Mouse (Mus musculus): ENCODE data around the gene Mrps34. TPM values are rescaled to one million over a fixed set of nuclear protein-coding genes. Genes with fewer than 3 reads are reported as not detected.

Gene Mrps34
- total and polyA plus RNA-seq, 3 experiments: 56.5 to 80.5 (median 57.2) TPM

GRCm38 (mm10) chr17:24891321-24891720 is 3.6 kb upstream of the Mrps34 start:
- dilution Hi-C loops (cut with MboI; ENCODE audit: extremely low pct_ligation_motif_present, extremely low pct_unique_long_range_greater_than_20kb, low sequenced_read_pairs): no loop called here

DNA sequence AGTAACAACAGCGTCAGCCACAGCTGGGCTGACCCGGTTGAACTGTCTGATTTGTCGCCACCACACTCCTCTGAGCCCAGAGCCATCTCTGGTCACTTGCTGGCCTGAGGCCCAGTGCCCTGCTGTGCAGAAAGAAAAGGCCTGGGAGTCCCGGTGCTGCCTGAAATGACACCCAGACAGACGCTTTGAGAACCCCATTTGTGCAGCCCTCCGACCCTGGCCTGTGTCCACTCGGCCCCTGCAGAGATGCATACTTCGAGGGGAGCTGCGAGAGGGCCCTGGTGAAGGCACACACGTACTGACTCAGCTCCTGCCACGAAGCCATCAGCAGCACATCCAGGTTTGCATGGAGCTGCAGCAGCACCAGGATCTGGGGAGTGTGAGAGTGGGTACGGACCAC is 2.1 kb upstream of the Mrps34 start:
- no peak overlapping the region for H3K27ac ChIP-seq (ENCODE audit: insufficient read depth, low read depth)
- H3K4me1 ChIP-seq (ENCODE audit: control insufficient read depth in 1 of 2, insufficient read depth in 2 of 2): peaks cover 14 to 79% of the 10 kb centered on the region in 2 experiments
- H3K4me3 ChIP-seq (replicated peaks in 1 of 3; ENCODE audit: low read depth in 2 of 3, low read length in 2 of 3, poor library complexity in 1 of 3): no peak overlapping the region
- DNase-seq (ENCODE audit: extremely low read depth): no peak
- H3K9me3 ChIP-seq (replicated peaks; ENCODE audit: low read length): no peaks in the 10 kb centered on the region
- H3K27me3 ChIP-seq (replicated peaks): no peaks in the 10 kb centered on the region
- peaks cover 15% of the 10 kb centered on the region for H3K79me2 ChIP-seq (replicated peaks; ENCODE audit: control insufficient read depth, extremely low read depth, insufficient read depth, poor library complexity, severe bottlenecking)
- TF ChIP-seq EP300 (IDR thresholded peaks at IDR 0.05; ENCODE audit: low read length) (no peak), MXI1 (IDR thresholded peaks at IDR 0.05; ENCODE audit: low read depth, low read length) (no peak), ZMIZ1 (IDR thresholded peaks at IDR 0.05; ENCODE audit: low read depth, low read length) (no peak), JUN (IDR thresholded peaks at IDR 0.05; ENCODE audit: insufficient read depth, low read depth, low read length) (no peak), E2F4 (IDR thresholded peaks at IDR 0.05; ENCODE audit: insufficient replicate concordance, low read depth, low read length) (no peak), JUND (conservative IDR thresholded peaks at IDR 0.05; ENCODE audit: low read depth, low read length) (no peak)
- in situ Hi-C loops (cut with MboI; ENCODE audit: low pct_ligation_motif_present, low pct_unique_long_range_greater_than_20kb, low sequenced_read_pairs) (no loop called here), dilution Hi-C loops (cut with MboI; ENCODE audit: extremely low pct_ligation_motif_present, extremely low pct_unique_long_range_greater_than_20kb, low sequenced_read_pairs) (no loop called here)
- H3K9ac ChIP-seq (ENCODE audit: insufficient read depth, low read depth): no peak overlapping the region
- H3K36me3 ChIP-seq (replicated peaks in 1 of 2; ENCODE audit: control insufficient read depth in 1 of 2, insufficient read depth in 1 of 2, low read length in 1 of 2): peaks cover 51 to 71% of the 10 kb centered on the region in 2 experiments
- H3K4me2 ChIP-seq (ENCODE audit: insufficient read depth, low read depth, poor library complexity, severe bottlenecking): no peak overlapping the region

More at GRCm38 (mm10) chr17:24891321-24891720, 3.6 kb upstream of the Mrps34 start:
- Histone ChIP-seq H3K79me2 (replicated peaks; ENCODE audit: control insufficient read depth, extremely low read depth, insufficient read depth, poor library complexity, severe bottlenecking) (peaks cover 20% of the 10 kb centered on the region), H3K36me3 (replicated peaks in 1 of 2; ENCODE audit: control insufficient read depth in 1 of 2, insufficient read depth in 1 of 2, low read length in 1 of 2) (peaks cover 41 to 59% of the 10 kb centered on the region in 2 experiments), H3K4me3 (replicated peaks in 1 of 3; ENCODE audit: low read depth in 2 of 3, low read length in 2 of 3, poor library complexity in 1 of 3) (no peak overlapping the region), H3K27ac (ENCODE audit: insufficient read depth, low read depth) (no peak overlapping the region), H3K4me2 (ENCODE audit: insufficient read depth, low read depth, poor library complexity, severe bottlenecking) (no peak overlapping the region), H3K9ac (ENCODE audit: insufficient read depth, low read depth) (no peak overlapping the region), H3K4me1 (ENCODE audit: control insufficient read depth in 1 of 2, insufficient read depth in 2 of 2) (peaks cover 9 to 74% of the 10 kb centered on the region in 2 experiments), H3K27me3 (replicated peaks) (no peaks in the 10 kb centered on the region), H3K9me3 (replicated peaks; ENCODE audit: low read length) (no peaks in the 10 kb centered on the region)
- in situ Hi-C loops (cut with MboI; ENCODE audit: low pct_ligation_motif_present, low pct_unique_long_range_greater_than_20kb, low sequenced_read_pairs): no loop called here
- peak; percentile 46 for DNase-seq (ENCODE audit: extremely low read depth)
- no peak for TF ChIP-seq BHLHE40 (IDR thresholded peaks at IDR 0.05; ENCODE audit: low read depth, low read length)

GRCm38 (mm10) chr17:24893276-24893675 is 1.6 kb upstream of the Mrps34 start:
- Histone ChIP-seq H3K79me2 (replicated peaks; ENCODE audit: control insufficient read depth, extremely low read depth, insufficient read depth, poor library complexity, severe bottlenecking) (peaks cover 15% of the 10 kb centered on the region), H3K4me1 (ENCODE audit: control insufficient read depth in 1 of 2, insufficient read depth in 2 of 2) (peaks cover 14 to 78% of the 10 kb centered on the region in 2 experiments), H3K4me3 (replicated peaks in 1 of 3; ENCODE audit: low read depth in 2 of 3, low read length in 2 of 3, poor library complexity in 1 of 3) (no peak overlapping the region), H3K27me3 (replicated peaks) (no peaks in the 10 kb centered on the region), H3K9ac (ENCODE audit: insufficient read depth, low read depth) (no peak overlapping the region), H3K36me3 (replicated peaks in 1 of 2; ENCODE audit: control insufficient read depth in 1 of 2, insufficient read depth in 1 of 2, low read length in 1 of 2) (peaks cover 56 to 72% of the 10 kb centered on the region in 2 experiments), H3K27ac (ENCODE audit: insufficient read depth, low read depth) (no peak overlapping the region), H3K4me2 (ENCODE audit: insufficient read depth, low read depth, poor library complexity, severe bottlenecking) (no peak overlapping the region), H3K9me3 (replicated peaks; ENCODE audit: low read length) (no peaks in the 10 kb centered on the region)
- in situ Hi-C loops (cut with MboI; ENCODE audit: low pct_ligation_motif_present, low pct_unique_long_range_greater_than_20kb, low sequenced_read_pairs) (no loop called here), dilution Hi-C loops (cut with MboI; ENCODE audit: extremely low pct_ligation_motif_present, extremely low pct_unique_long_range_greater_than_20kb, low sequenced_read_pairs) (no loop called here)
- DNase-seq (ENCODE audit: extremely low read depth): no peak
- no peak for TF ChIP-seq ZC3H11A (IDR thresholded peaks at IDR 0.05; ENCODE audit: low read depth, low read length)
- TF ChIP-seq JUN (IDR thresholded peaks at IDR 0.05; ENCODE audit: insufficient read depth, low read depth, low read length): no peak
- TF ChIP-seq MYC (IDR thresholded peaks at IDR 0.05; ENCODE audit: low read depth, low read length): no peak
- no peak for TF ChIP-seq RCOR1 (conservative IDR thresholded peaks at IDR 0.05; ENCODE audit: low read depth, low read length)
- TF ChIP-seq IRF4 (IDR thresholded peaks at IDR 0.05; ENCODE audit: low read depth, low read length): no peak
- TF ChIP-seq CHD2 (IDR thresholded peaks at IDR 0.05; ENCODE audit: low read length): no peak
- TF ChIP-seq SMC3 (IDR thresholded peaks at IDR 0.05; ENCODE audit: low read depth, low read length): no peak
- no peak for TF ChIP-seq BHLHE40 (IDR thresholded peaks at IDR 0.05; ENCODE audit: low read depth, low read length)
- TF ChIP-seq JUND (conservative IDR thresholded peaks at IDR 0.05; ENCODE audit: low read depth, low read length): no peak
- no peak for TF ChIP-seq MAX (IDR thresholded peaks at IDR 0.05; ENCODE audit: low read length)
- TF ChIP-seq KAT2A (IDR thresholded peaks at IDR 0.05; ENCODE audit: insufficient replicate concordance, low read length): no peak
